Mouse (Mus musculus) forebrain, embryonic 15.5 days (tissue): ENCODE measurements around the gene Rab7b. TPM values are rescaled to one million over a fixed set of nuclear protein-coding genes. Genes with fewer than 3 reads are reported as not detected.

Source experiments
- ATAC-seq: fragments of 200-750 bp; cut with Nextera tagmentation; replicated peaks from 2 replicates; pipeline ENCODE4 v1.8.0; 2017; ENCODE audit warnings: mild to moderate bottlenecking, moderate TSS enrichment, moderate library complexity
- H3K27ac ChIP-seq: fragments of 300-500 bp; sonication (generic); replicated peaks from 2 replicates; pipeline ENCODE4 v1.5.1; 2015; ENCODE audit warnings: mild to moderate bottlenecking, inconsistent platforms
- H3K27me3 ChIP-seq: fragments of 300-500 bp; sonication (generic); 2 replicates; pipeline ENCODE4 v1.6.1; 2015; ENCODE audit warnings: inconsistent platforms
- H3K36me3 ChIP-seq: fragments of 300-500 bp; sonication (generic); 2 replicates; pipeline ENCODE4 v1.6.1; 2015; ENCODE audit warnings: mild to moderate bottlenecking, inconsistent platforms
- H3K4me1 ChIP-seq: fragments of 300-500 bp; sonication (generic); 2 replicates; pipeline ENCODE4 v1.6.1; 2015; ENCODE audit warnings: inconsistent platforms
- H3K4me2 ChIP-seq: fragments of 300-500 bp; sonication (generic); replicated peaks from 2 replicates; pipeline ENCODE4 v1.6.1; 2015; ENCODE audit warnings: mild to moderate bottlenecking, inconsistent platforms
- H3K4me3 ChIP-seq: fragments of 300-500 bp; sonication (generic); 2 replicates; pipeline ENCODE4 v1.5.1; 2015; ENCODE audit warnings: mild to moderate bottlenecking, inconsistent platforms
- H3K9ac ChIP-seq: fragments of 300-500 bp; sonication (generic); replicated peaks from 2 replicates; pipeline ENCODE4 v1.6.1; 2015; ENCODE audit warnings: mild to moderate bottlenecking, inconsistent platforms
- H3K9me3 ChIP-seq: fragments of 300-500 bp; sonication (generic); 2 replicates; pipeline ENCODE4 v1.6.1; 2016; ENCODE audit warnings: inconsistent platforms
- WGBS: fragments of 180-500 bp; shearing (Covaris S2); methylation state at CpG from one replicate; pipeline ENCODE4 v1.1.7; 2015; ENCODE audit warnings: mixed read lengths; 5-methylcytosine and 5-hydroxymethylcytosine counted together
- polyA plus RNA-seq: library from polyadenylated mRNA; unstranded; fragments of >200 nt; fragmentation: Nextera tagmentation; extraction: Ambion mirVana; gene quantifications from 2 replicates; pipeline ENCODE4 v1.2.1, GENCODE M21; 2015

Rab7b gene
- polyA plus RNA-seq, 1 experiment from 2014 or later, result 0.37 TPM

DNA sequence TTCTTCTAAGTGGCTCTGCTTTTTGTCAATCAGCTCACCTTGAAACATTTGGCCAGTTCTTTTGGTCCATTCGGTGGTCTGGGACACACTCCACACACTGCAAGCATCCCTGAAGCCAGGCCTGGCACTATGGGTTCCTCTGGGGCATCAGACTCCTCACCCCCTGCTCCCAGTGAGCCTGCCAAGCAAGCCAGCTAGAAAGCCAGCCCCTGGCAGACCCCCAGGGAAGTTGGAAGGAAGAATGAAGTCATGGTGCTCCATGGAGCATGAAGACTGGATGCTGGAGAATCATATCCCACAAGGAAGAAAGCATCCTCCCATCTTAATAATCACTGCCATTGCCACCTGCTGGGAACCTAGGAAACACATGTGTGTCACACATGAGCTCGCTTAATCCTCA lies 60.1 kb downstream of the Rab7b start:
- Histone ChIP-seq H3K4me3 (no peak overlapping the region), H3K36me3 (no peaks in the 10 kb centered on the region), H3K27ac (no peak overlapping the region), H3K9ac (no peak overlapping the region), H3K4me1 (peaks cover 12% of the 10 kb centered on the region), H3K27me3 (no peaks in the 10 kb centered on the region), H3K9me3 (no peaks in the 10 kb centered on the region), H3K4me2 (no peak overlapping the region)
- ATAC-seq, result no peak
- 79% methylated on average over 2 of the region's 2 CpGs for WGBS

DNA sequence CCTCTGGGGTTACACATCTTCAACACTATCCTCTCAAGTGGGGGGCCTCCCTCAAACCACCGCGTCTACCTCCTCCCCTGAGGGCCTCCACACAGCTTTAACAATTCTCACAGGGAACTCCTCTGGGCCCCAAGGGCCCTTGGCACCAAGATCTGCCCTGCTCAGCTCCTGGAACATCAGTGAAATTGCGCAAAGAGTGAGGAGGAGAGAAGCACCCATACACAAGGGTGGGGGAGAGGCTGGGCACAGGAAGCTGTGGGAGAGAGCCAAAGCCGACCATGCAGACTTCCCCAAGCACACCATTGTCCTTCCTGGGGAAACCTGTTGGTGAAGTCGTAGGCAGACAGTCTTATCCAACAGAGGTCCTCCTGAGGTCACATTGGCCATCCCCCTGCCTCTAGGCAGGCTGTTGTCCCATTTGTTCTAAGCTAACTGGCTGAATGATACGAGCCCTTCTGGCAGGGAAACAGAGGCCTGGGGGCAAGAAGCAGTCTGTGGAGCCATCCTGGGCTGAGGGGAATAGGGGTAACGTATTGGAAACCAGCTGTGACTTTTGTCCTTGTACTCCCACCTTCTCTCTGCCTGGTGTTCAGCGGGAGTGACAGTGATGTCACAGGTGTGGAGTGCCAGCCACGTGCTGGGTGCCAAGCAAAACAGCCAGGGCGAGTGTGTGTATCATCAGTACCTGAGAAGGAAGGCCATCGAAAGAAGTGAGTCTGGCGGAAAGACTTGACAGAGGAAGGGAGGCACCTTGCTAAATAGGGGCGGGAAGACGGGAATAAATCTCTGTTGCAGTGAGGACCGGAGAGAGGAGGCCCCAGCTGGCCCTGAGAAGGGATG lies 61.4 kb downstream of the Rab7b start:
- no peak overlapping the region for H3K4me3 ChIP-seq
- H3K36me3 ChIP-seq, result no peaks in the 10 kb centered on the region
- H3K4me1 ChIP-seq, result peaks cover 12% of the 10 kb centered on the region
- no peak overlapping the region for H3K4me2 ChIP-seq
- no peak for ATAC-seq
- no peak overlapping the region for H3K27ac ChIP-seq
- WGBS, result 81% methylated on average over 15 of the region's 15 CpGs
- no peak overlapping the region for H3K9ac ChIP-seq
- H3K9me3 ChIP-seq, result no peaks in the 10 kb centered on the region
- no peaks in the 10 kb centered on the region for H3K27me3 ChIP-seq

DNA sequence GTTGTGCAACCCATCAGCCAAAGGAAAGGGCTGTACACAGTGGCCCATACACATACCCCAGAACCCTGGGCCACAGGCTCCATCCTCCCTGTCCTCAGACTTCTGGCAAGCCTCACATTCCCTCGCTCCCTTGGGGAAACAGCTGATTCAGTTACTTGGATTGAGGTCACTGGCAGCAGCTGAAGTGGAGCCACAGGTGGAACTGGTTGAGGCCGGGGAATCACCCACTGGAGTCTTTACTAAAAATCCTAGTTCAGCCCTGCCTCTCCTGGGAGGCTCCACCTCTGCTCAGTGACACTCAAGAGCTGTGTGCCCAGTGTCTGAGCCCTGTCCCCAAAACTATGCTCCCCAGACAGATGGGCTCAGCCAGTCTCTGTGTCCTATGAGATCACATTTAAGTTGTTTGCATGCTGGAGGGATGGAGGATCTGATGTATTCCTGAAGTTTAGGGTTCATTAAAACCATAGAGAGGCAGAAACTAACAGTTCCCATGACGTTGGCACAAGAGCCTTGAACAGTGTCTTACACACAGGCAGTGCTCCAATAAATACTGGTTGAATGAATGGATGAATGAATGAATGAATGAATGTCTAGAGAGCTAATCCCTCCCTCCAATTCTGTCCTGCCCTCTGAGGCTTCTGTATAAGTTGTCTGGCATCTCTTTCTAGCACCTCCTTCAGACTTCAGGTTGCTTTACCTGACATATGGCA lies 62.8 kb downstream of the Rab7b start:
- no peaks in the 10 kb centered on the region for H3K36me3 ChIP-seq
- H3K4me1 ChIP-seq, result peaks cover 12% of the 10 kb centered on the region
- H3K9ac ChIP-seq, result no peak overlapping the region
- no peak overlapping the region for H3K4me2 ChIP-seq
- H3K27me3 ChIP-seq, result no peaks in the 10 kb centered on the region
- peak; percentile 44; the same call in 1 of the 2 replicates for ATAC-seq
- no peak overlapping the region for H3K4me3 ChIP-seq
- no peaks in the 10 kb centered on the region for H3K9me3 ChIP-seq
- peak overlapping the region; percentile 76 for H3K27ac ChIP-seq
- WGBS, result 66% methylated on average over 3 of the region's 3 CpGs

DNA sequence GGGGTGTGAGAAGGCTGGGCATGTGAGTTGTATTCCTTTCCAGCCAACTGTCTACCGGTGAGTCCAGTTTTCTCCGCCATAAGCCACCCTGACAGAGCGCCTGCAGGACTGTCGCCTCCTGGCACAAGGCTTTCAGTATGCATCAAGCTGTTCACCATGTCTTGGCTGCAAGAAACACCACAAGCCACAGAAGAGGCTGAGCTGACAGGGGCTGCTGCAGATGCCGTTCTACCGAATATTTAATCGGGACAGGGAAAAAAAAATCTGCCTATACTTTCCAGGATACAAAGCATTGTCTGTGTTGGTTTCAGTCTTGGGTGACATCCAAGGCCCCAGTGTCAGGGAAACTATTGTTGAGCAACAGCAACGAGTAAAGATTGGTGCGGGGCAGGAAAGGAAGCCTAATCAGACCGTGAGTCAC lies 63.4 kb downstream of the Rab7b start:
- H3K9me3 ChIP-seq, result no peaks in the 10 kb centered on the region
- no peak overlapping the region for H3K9ac ChIP-seq
- H3K27me3 ChIP-seq, result no peaks in the 10 kb centered on the region
- WGBS, result 29% methylated on average over 10 of the region's 10 CpGs
- peak overlapping the region; percentile 76 for H3K27ac ChIP-seq
- H3K4me1 ChIP-seq, result peaks cover 12% of the 10 kb centered on the region
- H3K36me3 ChIP-seq, result no peaks in the 10 kb centered on the region
- H3K4me2 ChIP-seq, result no peak overlapping the region; the same call in 1 of the 2 replicates
- H3K4me3 ChIP-seq, result no peak overlapping the region
- ATAC-seq, result peak; percentile 79

DNA sequence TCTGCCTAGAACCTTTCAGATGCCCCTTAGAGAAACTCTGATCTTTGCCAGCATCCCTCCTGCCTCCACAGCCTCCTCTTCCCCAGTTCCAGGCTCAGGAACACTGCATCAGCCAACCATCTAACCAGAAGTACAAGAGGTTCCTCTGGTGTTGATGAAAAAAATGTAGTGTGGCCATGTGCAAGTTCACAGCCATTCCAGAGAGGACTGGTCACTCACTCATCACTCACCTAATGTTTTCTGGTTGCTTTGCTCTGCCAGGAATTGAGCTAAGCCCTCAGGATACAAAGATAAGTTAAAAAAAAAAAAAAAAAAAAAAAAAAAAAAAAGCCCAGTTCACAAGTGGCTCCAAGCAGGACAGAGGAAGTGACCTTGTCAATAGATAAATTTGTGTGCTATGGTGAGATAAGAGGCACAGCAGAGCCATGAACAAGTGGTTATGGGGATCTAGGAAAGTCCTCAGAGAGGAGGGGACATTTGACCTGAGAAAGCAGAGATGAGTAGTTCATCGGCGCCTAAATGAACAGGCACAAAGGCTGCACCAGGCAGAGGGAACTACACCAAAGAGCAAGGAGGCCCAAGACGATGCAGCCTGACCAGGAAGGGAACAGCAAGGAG lies 65.8 kb downstream of the Rab7b start:
- Histone ChIP-seq H3K27ac (no peak overlapping the region), H3K27me3 (no peaks in the 10 kb centered on the region), H3K9ac (no peak overlapping the region), H3K4me1 (peaks cover 12% of the 10 kb centered on the region), H3K9me3 (no peaks in the 10 kb centered on the region), H3K36me3 (no peaks in the 10 kb centered on the region), H3K4me2 (no peak overlapping the region), H3K4me3 (no peak overlapping the region)
- WGBS, result 88% methylated on average over 3 of the region's 3 CpGs
- ATAC-seq, result no peak

DNA sequence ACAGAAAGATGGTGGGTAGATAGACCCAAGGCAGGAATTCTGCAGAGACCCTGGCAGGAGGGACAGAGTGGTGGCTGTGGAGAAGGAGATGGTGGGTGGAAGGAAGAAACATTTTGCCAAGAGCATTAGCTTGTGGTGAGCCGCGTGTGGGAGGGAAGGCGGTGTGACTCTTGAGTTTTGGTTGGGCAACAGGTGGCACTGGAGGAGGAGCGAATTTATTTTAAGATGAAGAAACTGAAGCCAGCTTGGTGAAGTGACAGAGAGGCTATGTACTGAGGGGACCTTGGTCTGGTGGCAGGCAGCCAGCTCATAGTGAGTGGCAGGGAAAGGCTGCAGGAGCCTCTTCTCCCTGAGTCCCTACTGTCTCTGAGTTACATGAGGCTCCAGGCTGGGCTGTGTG lies 66.4 kb downstream of the Rab7b start:
- Histone ChIP-seq H3K9me3 (no peaks in the 10 kb centered on the region), H3K4me3 (no peak overlapping the region), H3K27ac (no peak overlapping the region), H3K27me3 (no peaks in the 10 kb centered on the region), H3K36me3 (no peaks in the 10 kb centered on the region), H3K9ac (no peak overlapping the region), H3K4me2 (no peak overlapping the region), H3K4me1 (peaks cover 12% of the 10 kb centered on the region)
- no peak for ATAC-seq
- WGBS, result 86% methylated on average over 4 of the region's 4 CpGs

DNA sequence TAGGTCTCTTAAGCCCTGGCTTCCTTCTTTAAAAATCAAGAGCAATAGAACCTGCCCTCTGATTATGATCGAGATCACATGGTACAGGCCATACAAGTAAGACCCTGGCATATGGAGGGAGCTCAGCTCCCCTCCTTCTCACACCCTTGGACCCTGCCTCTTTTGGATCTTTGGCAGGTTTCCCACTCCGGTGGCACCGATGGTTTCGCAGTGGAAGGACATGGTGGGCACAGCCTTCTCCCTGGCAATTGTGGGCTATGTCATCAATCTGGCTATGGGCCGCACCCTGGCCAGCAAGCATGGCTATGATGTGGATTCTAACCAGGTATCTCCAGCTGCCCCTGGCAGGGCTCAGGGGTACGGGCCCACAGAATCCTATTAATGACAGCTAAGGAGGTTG lies 68.7 kb downstream of the Rab7b start:
- H3K36me3 ChIP-seq, result no peaks in the 10 kb centered on the region
- no peaks in the 10 kb centered on the region for H3K9me3 ChIP-seq
- no peak overlapping the region for H3K27ac ChIP-seq
- no peak overlapping the region for H3K4me3 ChIP-seq
- no peak overlapping the region for H3K4me2 ChIP-seq
- ATAC-seq, result no peak
- peaks cover 5% of the 10 kb centered on the region for H3K4me1 ChIP-seq
- no peaks in the 10 kb centered on the region for H3K27me3 ChIP-seq
- WGBS, result 86% methylated on average over 6 of the region's 6 CpGs
- no peak overlapping the region for H3K9ac ChIP-seq

DNA sequence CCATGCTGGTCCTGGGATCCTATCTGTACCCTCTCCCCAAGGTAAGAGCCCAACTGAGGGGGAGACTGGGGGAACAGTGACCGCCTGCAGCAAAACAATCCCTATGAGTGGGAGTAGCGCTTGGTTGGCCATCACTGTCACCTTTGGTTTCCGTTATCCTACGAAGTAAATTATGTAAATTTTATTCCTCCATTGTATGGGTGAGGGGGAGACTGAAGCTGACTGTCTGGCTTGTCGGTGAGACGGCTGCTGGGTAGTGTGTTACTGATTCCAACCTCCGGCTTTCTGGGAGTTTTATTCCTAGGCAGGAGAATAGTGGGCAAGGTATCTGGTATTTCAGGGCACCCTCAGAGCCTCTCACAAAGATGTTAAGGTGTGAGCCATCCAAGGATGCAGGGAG lies 70.3 kb downstream of the Rab7b start:
- 43% methylated on average over 7 of the region's 7 CpGs for WGBS
- H3K4me1 ChIP-seq, result no peaks in the 10 kb centered on the region
- no peaks in the 10 kb centered on the region for H3K9me3 ChIP-seq
- ATAC-seq, result 0 out of 2 replicates have a peak, but pooled peaks have one; percentile 24
- no peak overlapping the region for H3K9ac ChIP-seq
- no peak overlapping the region for H3K27ac ChIP-seq
- no peaks in the 10 kb centered on the region for H3K27me3 ChIP-seq
- H3K36me3 ChIP-seq, result no peaks in the 10 kb centered on the region
- H3K4me2 ChIP-seq, result no peak overlapping the region
- H3K4me3 ChIP-seq, result no peak overlapping the region

DNA sequence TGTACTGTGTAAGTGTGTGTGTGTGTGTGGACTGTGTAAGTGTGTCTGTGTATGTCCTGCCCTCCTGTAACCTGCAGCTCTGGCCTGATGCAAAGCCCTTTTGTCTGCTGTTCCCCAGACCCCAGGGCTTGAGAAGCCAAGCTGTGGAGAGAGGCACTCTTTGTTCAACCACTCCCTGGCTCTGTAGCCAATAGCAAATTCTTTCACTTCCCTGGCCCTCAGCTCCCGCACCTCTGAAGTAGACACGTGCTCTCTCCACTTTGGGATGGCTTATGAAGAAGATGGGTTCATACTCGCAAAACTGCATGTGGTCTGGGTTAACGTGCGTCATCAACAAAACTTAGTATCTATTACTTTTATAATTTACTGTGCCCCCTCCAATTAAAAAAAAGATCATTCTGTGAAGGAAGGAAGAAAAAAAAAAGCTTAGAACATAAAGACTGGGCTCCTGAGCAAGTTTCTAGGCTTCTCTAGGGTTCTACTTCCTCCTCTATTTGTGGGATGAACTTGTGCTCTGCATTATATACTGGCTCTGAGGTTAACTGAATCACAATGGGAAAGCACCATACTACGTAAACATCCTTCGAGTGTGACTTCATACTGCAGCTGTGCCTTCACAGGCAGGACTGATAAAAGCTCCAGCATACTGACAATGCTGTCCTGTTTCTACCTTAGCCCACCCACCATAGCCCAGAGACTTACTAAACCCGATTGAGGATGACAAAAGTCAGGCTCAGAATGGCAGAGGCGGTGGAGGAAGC lies 71.4 kb downstream of the Rab7b start:
- no peaks in the 10 kb centered on the region for H3K4me1 ChIP-seq
- no peaks in the 10 kb centered on the region for H3K27me3 ChIP-seq
- no peaks in the 10 kb centered on the region for H3K9me3 ChIP-seq
- no peak overlapping the region for H3K4me3 ChIP-seq
- H3K9ac ChIP-seq, result no peak overlapping the region
- no peak overlapping the region for H3K27ac ChIP-seq
- no peaks in the 10 kb centered on the region for H3K36me3 ChIP-seq
- WGBS, result 64% methylated on average over 9 of the region's 9 CpGs
- H3K4me2 ChIP-seq, result no peak overlapping the region
- no peak for ATAC-seq

DNA sequence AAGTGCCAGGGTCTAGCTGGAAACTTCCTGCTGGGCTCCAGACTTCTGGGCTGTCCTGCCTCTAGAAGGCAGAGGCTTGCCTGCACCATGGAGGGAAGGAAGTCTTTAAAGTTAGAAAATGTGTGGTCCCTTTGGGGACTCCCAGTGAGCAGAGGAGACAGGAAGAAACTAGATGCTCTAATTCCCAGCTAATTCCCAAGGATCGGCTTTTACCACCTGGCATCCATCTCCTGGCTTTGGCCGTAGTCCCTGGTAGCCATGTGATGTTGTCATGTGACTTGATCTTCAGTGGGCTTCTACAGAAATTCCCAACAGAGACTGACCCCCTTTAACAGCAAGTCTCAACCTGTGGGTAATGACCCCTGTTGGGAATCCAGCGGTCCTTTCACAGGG lies 71.9 kb downstream of the Rab7b start:
- Histone ChIP-seq H3K4me3 (no peak overlapping the region), H3K9ac (no peak overlapping the region), H3K27me3 (no peaks in the 10 kb centered on the region), H3K4me2 (no peak overlapping the region), H3K9me3 (no peaks in the 10 kb centered on the region), H3K36me3 (no peaks in the 10 kb centered on the region), H3K4me1 (no peaks in the 10 kb centered on the region), H3K27ac (no peak overlapping the region)
- 85% methylated on average over 3 of the region's 3 CpGs for WGBS
- no peak for ATAC-seq

DNA sequence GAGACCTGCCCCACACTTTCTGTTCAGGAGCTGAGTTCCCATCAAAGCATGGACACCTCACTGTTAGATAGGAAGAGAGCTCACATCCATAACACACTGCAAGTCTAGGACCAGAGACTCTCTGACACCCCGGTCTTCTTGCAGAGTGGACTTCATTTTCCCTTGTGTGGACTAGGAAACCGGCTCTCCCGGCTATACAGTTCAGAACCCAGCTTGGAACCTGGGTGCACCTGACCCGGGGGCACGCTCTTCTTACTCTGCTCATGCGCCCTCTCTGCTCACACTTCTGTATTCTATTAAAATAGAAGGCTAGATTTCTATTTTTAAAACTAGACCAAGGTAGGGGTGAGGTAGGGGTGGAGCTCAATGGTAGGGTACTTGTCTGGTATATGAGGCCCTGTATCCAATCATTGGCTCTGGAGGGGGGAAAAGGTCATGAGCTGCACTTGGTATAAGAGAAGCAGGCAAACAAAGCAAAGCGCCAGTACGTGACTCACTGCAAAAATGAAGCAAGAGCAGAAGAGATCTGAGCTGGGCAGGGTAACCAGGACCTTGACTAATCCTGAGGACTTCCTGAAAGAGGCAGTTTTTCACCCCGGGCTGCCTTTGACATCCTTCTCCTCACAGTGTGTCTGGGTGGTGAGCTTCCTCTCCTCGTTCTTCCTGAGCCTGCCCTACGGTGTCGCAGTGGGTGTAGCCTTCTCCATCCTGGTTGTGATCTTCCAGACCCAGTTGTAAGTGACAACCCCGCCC lies 72.8 kb downstream of the Rab7b start:
- H3K4me3 ChIP-seq, result no peak overlapping the region
- no peaks in the 10 kb centered on the region for H3K27me3 ChIP-seq
- ATAC-seq, result no peak

More for the DNA sequence above, 72.8 kb downstream of the Rab7b start:
- H3K9me3 ChIP-seq, result no peaks in the 10 kb centered on the region
- 93% methylated on average over 13 of the region's 13 CpGs for WGBS
- no peaks in the 10 kb centered on the region for H3K36me3 ChIP-seq
- H3K9ac ChIP-seq, result no peak overlapping the region
- H3K4me2 ChIP-seq, result no peak overlapping the region
- no peaks in the 10 kb centered on the region for H3K4me1 ChIP-seq
- no peak overlapping the region for H3K27ac ChIP-seq
